Mouse (Mus musculus): Measurements from ENCODE around the gene Map4. TPM values are rescaled to one million over a fixed set of nuclear protein-coding genes. Genes with fewer than 3 reads are reported as not detected.

The Map4 gene
- total RNA-seq (2021): 100 to 1,000 TPM; 375 to 386 TPM
- long read RNA-seq, experiment 1, full-length matches to known transcripts: 301 of 462 reads
- long read RNA-seq, experiment 1, partial matches to known transcripts: 70 of 462 reads
- long read RNA-seq, experiment 1, other reads (novel, unspliced or antisense): 91 of 462 reads
- long read RNA-seq, experiment 2, full-length matches to known transcripts: 181 of 295 reads
- long read RNA-seq, experiment 2, partial matches to known transcripts: 56 of 295 reads
- long read RNA-seq, experiment 2, other reads (novel, unspliced or antisense): 58 of 295 reads

GRCm38 (mm10) chr9:109931257-109932171 lies at the start of gene Map4:
TSS of gene Map4 (plus strand) at chr9:109931460.
- peak; percentile 96 to 99 for DNase-seq (ENCODE audit: low spot score in 2 of 2)

GRCm38 (mm10) chr9:109886259-109886658 lies 45.0 kb upstream of the Map4 start:
- DNase-seq (ENCODE audit: low spot score in 2 of 2): no peak

- no peak for DNase-seq (ENCODE audit: low spot score in 2 of 2)
Observed at GRCm38 (mm10) chr9:109887321-109887720, 43.9 kb upstream of the Map4 start.

GRCm38 (mm10) chr9:109891501-109891900 lies 39.8 kb upstream of the Map4 start:
- no peak for DNase-seq (ENCODE audit: low spot score in 2 of 2)

GRCm38 (mm10) chr9:109892651-109893250 lies 38.5 kb upstream of the Map4 start:
- DNase-seq (ENCODE audit: low spot score in 2 of 2): peak; percentile 71 to 89

GRCm38 (mm10) chr9:109894413-109895090 lies 36.7 kb upstream of the Map4 start:
- peak; percentile 75 to 77 for DNase-seq (ENCODE audit: low spot score in 2 of 2)

- DNase-seq (ENCODE audit: low spot score in 2 of 2): no peak
Observed at GRCm38 (mm10) chr9:109895593-109895992, 35.7 kb upstream of the Map4 start.

GRCm38 (mm10) chr9:109896253-109897150 lies 34.8 kb upstream of the Map4 start:
- no peak for DNase-seq (ENCODE audit: low spot score in 2 of 2)

GRCm38 (mm10) chr9:109898027-109898426 lies 33.2 kb upstream of the Map4 start:
- no peak for DNase-seq (ENCODE audit: low spot score in 2 of 2)

GRCm38 (mm10) chr9:109899361-109899760 lies 31.9 kb upstream of the Map4 start:
- no peak for DNase-seq (ENCODE audit: low spot score in 2 of 2)

GRCm38 (mm10) chr9:109899774-109900173 lies 31.5 kb upstream of the Map4 start:
- no peak for DNase-seq (ENCODE audit: low spot score in 2 of 2)

- no peak for DNase-seq (ENCODE audit: low spot score in 2 of 2)
Observed at GRCm38 (mm10) chr9:109900604-109901003, 30.7 kb upstream of the Map4 start.

- DNase-seq (ENCODE audit: low spot score in 2 of 2): no peak
Observed at GRCm38 (mm10) chr9:109902246-109902645, 29.0 kb upstream of the Map4 start.

GRCm38 (mm10) chr9:109902740-109903139 lies 28.5 kb upstream of the Map4 start:
- no peak for DNase-seq (ENCODE audit: low spot score in 2 of 2)

- DNase-seq (ENCODE audit: low spot score in 2 of 2): no peak
Observed at GRCm38 (mm10) chr9:109907300-109907699, 24.0 kb upstream of the Map4 start.

GRCm38 (mm10) chr9:109907774-109908465 lies 23.3 kb upstream of the Map4 start:
- no peak for DNase-seq (ENCODE audit: low spot score in 2 of 2)

GRCm38 (mm10) chr9:109909102-109909501 lies 22.2 kb upstream of the Map4 start:
- no peak for DNase-seq (ENCODE audit: low spot score in 2 of 2)

- DNase-seq (ENCODE audit: low spot score in 2 of 2): no peak
Observed at GRCm38 (mm10) chr9:109909926-109910325, 21.3 kb upstream of the Map4 start.

- DNase-seq (ENCODE audit: low spot score in 2 of 2): no peak
Observed at GRCm38 (mm10) chr9:109911779-109912178, 19.5 kb upstream of the Map4 start.
